Mouse (Mus musculus) c-Kit-positive CD71-positive TER-119-negative erythroid progenitor cells, embryonic 14.5 days (primary cell): ENCODE measurements around the gene Fgfr2.

Experiments used
- DNase-seq: peaks from one replicate; pipeline ENCODE4 v3.0.0-alpha.2; 2013; ENCODE audit warnings: low read depth

Fgfr2 gene

DNA sequence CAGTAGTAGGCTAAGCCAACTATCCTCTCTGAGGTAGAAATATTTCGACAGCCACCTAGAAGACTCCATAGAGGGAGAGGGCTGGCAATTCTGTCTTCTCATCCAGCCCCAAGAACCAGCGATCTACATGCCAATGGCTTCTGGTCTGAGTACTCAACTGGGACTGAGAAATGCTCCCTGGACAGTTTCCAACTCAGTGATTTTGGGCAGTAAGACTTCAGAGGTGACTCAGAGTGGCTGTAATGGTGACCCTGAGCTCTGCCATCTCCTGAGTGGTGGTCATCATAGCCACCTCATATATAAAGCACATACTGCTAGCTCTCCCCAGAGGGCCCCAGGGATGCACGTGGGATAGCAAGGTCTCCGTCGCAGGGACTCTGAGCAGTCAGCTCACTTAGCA is 1055.6 kb downstream of the Fgfr2 start:
- DNase-seq, result no peak

GRCm38 (mm10) chr7:132060116-132060515 is 1063.0 kb downstream of the Fgfr2 start:
- no peak for DNase-seq

DNA sequence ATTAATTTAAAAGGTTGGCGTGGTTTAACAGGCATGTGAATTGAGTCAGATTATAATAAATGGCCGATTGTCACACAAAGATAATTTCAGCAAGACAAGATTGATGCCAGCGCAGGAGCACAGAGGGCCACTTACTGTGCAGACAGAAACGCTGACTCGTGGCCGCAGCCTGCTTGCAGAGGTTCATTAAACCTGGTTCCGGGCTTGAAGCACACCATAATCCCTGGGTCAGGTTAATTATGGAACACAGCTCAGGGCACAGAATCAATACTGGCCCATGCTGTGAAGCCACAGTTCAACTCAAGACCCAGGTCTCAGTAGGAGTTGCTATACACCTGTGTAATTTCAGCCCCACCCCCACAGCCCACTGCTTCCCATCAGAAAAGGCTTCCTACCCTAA is 1066.6 kb downstream of the Fgfr2 start:
- DNase-seq, result no peak

DNA sequence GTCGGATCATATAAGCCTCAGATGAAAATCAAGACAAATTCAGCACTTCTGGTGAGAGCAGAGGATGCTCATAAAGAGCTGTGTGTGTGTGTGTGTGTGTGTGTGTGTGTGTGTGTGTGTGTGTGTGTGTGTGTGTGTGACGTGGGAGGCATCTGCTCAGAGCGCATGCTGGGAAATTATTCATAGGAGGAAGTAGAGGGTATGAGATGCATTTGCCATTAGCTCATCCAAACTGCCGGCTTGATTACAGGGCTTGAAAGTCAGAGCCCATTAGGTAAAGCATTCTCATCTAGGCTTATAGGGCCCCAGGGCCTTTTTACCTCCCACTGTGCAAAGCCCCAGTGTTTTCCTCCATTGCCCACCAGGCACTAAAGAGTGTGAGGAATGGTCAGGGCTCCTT is 1076.5 kb downstream of the Fgfr2 start:
- DNase-seq, result no peak

GRCm38 (mm10) chr7:132031940-132032531 is 1091.1 kb downstream of the Fgfr2 start:
- no peak for DNase-seq

- no peak for DNase-seq
These were observed 1096.5 kb downstream of the Fgfr2 start for GRCm38 (mm10) chr7:132026671-132027070.

- DNase-seq, result no peak
These were observed 1097.6 kb downstream of the Fgfr2 start for GRCm38 (mm10) chr7:132025591-132025990.

- no peak for DNase-seq
These were observed 1107.2 kb downstream of the Fgfr2 start for GRCm38 (mm10) chr7:132015933-132016332.

GRCm38 (mm10) chr7:132015193-132015592 is 1108.0 kb downstream of the Fgfr2 start:
- no peak for DNase-seq

GRCm38 (mm10) chr7:132013970-132014369 is 1109.2 kb downstream of the Fgfr2 start:
- DNase-seq, result no peak

GRCm38 (mm10) chr7:132012969-132013679 is 1110.0 kb downstream of the Fgfr2 start:
- DNase-seq, result no peak

DNA sequence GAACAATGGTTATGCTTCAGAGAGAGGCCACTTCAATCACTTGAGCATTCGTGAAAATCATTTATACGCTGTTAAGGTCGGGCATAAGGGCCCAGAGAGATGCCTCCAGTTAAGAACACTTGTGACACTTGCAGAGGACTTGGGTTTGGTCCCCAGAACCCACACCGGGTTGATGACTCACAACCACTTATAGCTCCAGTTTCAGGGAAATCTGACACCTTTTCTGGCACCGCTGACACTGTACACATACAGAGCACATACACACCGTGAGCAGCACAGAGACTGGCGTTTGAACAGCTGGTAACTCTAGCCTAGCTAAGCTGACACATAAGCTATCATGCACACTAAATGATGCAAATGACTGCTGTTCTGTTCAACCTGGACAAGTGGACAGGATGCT is 1114.1 kb downstream of the Fgfr2 start:
- no peak for DNase-seq

GRCm38 (mm10) chr7:132005996-132006696 is 1117.0 kb downstream of the Fgfr2 start:
- DNase-seq, result no peak

DNA sequence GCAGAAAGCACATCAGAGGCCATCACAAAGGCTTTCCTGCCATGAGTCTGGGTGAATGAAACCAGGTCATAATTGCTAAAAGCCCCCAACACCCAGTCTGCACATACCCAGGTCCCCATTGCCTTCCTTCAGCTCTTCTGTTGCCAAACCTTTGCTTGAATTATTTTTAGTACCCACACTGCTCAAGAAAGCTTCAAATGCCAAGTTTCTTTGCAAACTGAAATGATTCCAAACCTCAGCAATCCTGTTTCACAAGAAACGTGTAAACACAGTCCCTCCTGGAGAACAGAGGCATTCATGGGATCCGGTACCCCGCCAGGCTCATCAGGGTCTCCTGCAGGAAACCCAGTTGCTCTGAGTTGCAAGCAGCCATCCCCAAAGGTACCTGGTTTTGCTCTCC is 1130.3 kb downstream of the Fgfr2 start:
- no peak for DNase-seq

- no peak for DNase-seq
These were observed 1130.9 kb downstream of the Fgfr2 start for GRCm38 (mm10) chr7:131992226-131992625.

- DNase-seq, result no peak
These were observed 1134.1 kb downstream of the Fgfr2 start for GRCm38 (mm10) chr7:131989056-131989455.

GRCm38 (mm10) chr7:131978609-131979008 is 1144.5 kb downstream of the Fgfr2 start:
- no peak for DNase-seq

GRCm38 (mm10) chr7:131975867-131976266 is 1147.3 kb downstream of the Fgfr2 start:
- no peak for DNase-seq

DNA sequence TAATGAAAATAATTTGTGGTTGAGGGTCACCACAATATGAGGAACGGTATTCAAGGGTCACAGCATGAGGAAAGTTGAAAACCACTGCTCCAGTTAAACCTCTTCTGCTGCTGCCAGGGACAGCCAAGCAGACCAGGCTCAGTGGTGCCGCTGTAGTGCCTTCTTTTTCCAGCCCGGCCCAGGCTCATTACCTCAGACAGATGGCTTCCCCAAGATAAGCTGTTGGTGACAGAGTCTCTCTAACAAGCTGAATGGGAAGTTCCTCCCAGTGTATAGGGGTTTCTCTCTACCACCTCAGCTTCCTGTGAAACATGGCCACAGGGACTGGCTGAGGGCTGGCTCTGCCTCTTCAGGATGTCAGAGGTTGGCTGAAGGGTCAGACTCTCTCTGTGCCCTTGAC is 1152.9 kb downstream of the Fgfr2 start:
- no peak for DNase-seq

DNA sequence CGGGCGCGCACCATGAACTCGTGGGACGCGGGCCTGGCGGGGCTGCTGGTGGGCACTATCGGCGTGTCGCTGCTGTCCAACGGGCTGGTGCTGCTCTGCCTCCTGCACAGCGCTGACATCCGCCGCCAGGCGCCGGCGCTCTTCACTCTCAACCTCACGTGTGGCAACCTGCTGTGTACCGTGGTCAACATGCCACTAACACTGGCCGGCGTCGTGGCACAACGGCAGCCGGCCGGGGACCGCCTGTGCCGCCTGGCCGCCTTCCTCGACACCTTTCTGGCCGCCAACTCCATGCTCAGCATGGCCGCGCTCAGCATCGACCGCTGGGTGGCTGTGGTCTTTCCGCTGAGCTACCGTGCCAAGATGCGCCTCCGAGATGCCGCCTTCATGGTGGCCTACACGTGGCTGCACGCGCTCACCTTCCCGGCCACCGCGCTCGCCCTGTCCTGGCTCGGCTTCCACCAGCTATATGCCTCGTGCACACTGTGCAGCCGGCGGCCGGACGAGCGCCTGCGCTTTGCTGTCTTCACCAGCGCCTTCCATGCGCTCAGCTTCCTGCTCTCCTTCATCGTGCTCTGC is 1156.1 kb downstream of the Fgfr2 start:
- no peak for DNase-seq

GRCm38 (mm10) chr7:131966023-131966915 is 1156.9 kb downstream of the Fgfr2 start, which contains the start of gene Gpr26:
Gpr26 (plus strand) TSS chr7:131966460.
- DNase-seq, result no peak

DNA sequence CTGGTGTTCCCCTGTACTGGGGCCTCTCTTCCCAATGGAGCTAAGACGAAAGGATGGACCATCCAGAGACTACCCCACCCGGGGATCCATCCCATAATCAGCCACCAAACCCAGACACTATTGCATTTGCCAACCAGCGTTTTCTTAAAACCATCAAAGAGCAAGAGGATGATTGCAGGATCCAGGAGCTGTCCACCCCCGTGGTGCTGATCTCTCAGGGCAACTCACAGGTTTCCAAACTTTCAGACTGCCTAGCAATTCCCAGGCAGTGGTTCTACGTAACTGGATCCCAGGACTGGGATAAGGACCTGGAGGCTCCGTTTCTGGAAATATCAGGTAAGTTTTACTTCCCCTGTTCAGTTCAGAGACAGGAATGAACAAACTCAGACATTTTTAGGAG is 1162.6 kb downstream of the Fgfr2 start:
- DNase-seq, result no peak
